Mouse (Mus musculus) heart, postnatal 0 days (tissue): Measurements from ENCODE around the gene Ccr1l1. TPM values are rescaled to one million over a fixed set of nuclear protein-coding genes. Genes with fewer than 3 reads are reported as not detected.
"Not testable (repeated sequence)": the region's sequence is repeated elsewhere in the genome, so short reads cannot be mapped to it uniquely, and the experiment has no call there.

ENCODE experiments used
- ATAC-seq: fragments of 200-750 bp; cut with Nextera tagmentation; 2 replicates; pipeline ENCODE4 v1.8.0; 2017; ENCODE audit warnings: low read depth, moderate number of reproducible peaks, moderate library complexity; ENCODE audit not compliant: insufficient read depth
- DNase-seq: peaks from one replicate; pipeline ENCODE4 v3.0.0-alpha.2; 2016; ENCODE audit warnings: low spot score
- H3K27ac ChIP-seq: fragments of 300-500 bp; sonication (generic); 2 replicates; pipeline ENCODE4 v1.5.1; 2014; ENCODE audit warnings: low read depth, mild to moderate bottlenecking
- H3K27me3 ChIP-seq: fragments of 300-500 bp; sonication (generic); 2 replicates; pipeline ENCODE4 v1.6.1; 2014; ENCODE audit warnings: low read length, mixed read lengths; ENCODE audit not compliant: control insufficient read depth, insufficient read depth
- H3K36me3 ChIP-seq: fragments of 300-500 bp; sonication (generic); replicated peaks from 2 replicates; pipeline ENCODE4 v1.6.1; 2014; ENCODE audit warnings: low read length, mixed read lengths; ENCODE audit not compliant: control insufficient read depth, insufficient read depth
- H3K4me1 ChIP-seq: fragments of 300-500 bp; sonication (generic); 2 replicates; pipeline ENCODE4 v1.6.1; 2014; ENCODE audit warnings: antibody characterized with exemption; ENCODE audit not compliant: control insufficient read depth, insufficient read depth
- H3K4me2 ChIP-seq: fragments of 300-500 bp; sonication (generic); 2 replicates; pipeline ENCODE4 v1.6.1; 2014; ENCODE audit warnings: low read depth, mild to moderate bottlenecking, low read length, moderate library complexity
- H3K4me3 ChIP-seq: fragments of 300-500 bp; sonication (generic); 2 replicates; pipeline ENCODE4 v1.5.1; 2014; ENCODE audit warnings: low read depth, low read length
- H3K9ac ChIP-seq: fragments of 300-500 bp; sonication (generic); replicated peaks from 2 replicates; pipeline ENCODE4 v1.6.1; 2014; ENCODE audit warnings: low read depth, low read length, mixed read lengths
- H3K9me3 ChIP-seq: fragments of 300-500 bp; sonication (generic); replicated peaks from 2 replicates; pipeline ENCODE4 v1.6.1; 2016; ENCODE audit warnings: low read length; ENCODE audit not compliant: control insufficient read depth
- CTCF ChIP-seq: IDR thresholded peaks from 2 replicates; pipeline ENCODE4 v1.5.1; 2016; ENCODE audit warnings: antibody characterized with exemption, control low read depth, low read depth
- EP300 ChIP-seq: IDR thresholded peaks from 2 replicates; pipeline ENCODE4 v1.6.1; 2016; ENCODE audit warnings: antibody characterized with exemption, low read depth
- WGBS: fragments of 180-500 bp; shearing (Covaris S2); extraction: QIAGEN DNeasy Blood & Tissue Kit; methylation state at CpG from one replicate; pipeline ENCODE4 v1.1.7; 2014; 5-methylcytosine and 5-hydroxymethylcytosine counted together
- polyA plus RNA-seq: library from polyadenylated mRNA; unstranded; fragments of >200 nt; fragmentation: Nextera tagmentation; extraction: Ambion mirVana; gene quantifications from 2 replicates; pipeline ENCODE4 v1.2.1, GENCODE M21; 2015
- total RNA-seq: library from RNA; depleted of rRNA; stranded (reverse); fragments of >200 nt; gene quantifications from 2 replicates; pipeline ENCODE4 v1.2.3, GENCODE M21; 2014; ENCODE audit warnings: low replicate concordance

Ccr1l1 gene
- total and polyA plus RNA-seq, 2 experiments from 2014 or later: not detected

DNA sequence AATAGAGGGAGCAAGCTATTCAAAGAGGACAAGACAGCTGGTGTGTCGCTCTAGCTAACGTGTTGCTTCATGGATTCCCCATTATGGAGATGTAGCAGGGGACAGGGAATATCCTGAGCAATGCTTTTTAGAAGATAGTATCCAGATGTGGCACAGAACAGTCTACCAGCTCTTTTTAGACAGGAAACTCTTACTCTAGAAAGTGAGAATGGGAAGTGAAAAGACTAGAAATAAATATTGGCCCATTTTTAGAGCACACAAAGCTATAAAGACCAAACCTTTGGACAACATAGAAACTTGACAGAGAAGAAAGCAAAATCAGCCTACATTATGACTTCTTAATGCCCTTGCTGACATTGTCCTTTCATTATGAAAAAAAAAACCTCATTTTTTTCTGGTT lies 2.6 kb downstream of the Ccr1l1 start:
- H3K9ac ChIP-seq: no peak overlapping the region
- no peaks in the 10 kb centered on the region for H3K36me3 ChIP-seq
- WGBS: 61% methylated on average over 2 of the region's 2 CpGs
- H3K4me2 ChIP-seq: no peak overlapping the region
- H3K4me3 ChIP-seq: no peak overlapping the region
- ATAC-seq (no peak), DNase-seq (no peak)
- H3K27me3 ChIP-seq: no peaks in the 10 kb centered on the region
- TF ChIP-seq CTCF (no peak), EP300 (no peak)
- no peaks in the 10 kb centered on the region for H3K4me1 ChIP-seq
- no peaks in the 10 kb centered on the region for H3K9me3 ChIP-seq
- no peak overlapping the region for H3K27ac ChIP-seq

DNA sequence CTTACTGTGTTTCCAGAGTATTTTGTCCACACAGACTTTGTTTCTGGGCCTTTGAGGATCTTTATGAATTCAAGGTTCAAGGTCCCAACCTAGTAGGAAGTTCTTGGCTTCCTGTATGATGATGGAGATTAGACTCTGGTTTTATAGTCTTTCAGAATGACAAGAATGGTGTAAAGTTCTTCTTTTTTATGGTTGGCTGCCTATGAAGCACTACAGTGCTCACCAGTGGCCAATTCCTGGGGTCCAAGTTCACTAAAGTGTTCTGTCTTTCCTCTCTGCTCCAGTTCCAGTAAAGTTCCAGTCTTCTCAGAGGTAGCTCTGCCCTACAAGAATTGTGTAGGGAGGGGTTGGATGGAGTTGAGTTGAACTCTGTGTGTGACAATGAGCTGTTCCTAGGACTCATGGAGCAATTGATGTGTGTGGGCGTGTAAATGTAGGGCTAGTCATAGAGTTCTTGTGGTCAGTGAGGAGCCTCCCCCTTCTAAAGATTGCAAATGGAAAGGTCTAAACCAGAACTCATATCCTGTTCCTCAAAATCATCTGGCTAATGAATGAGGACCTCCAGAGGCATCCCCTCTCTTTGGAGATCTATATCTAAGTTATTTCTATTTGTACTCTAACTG lies 9.8 kb downstream of the Ccr1l1 start, which contains the start of gene Ccr1:
Gene Ccr1 (minus strand): TSS at position 403 of the 623 bp plus-strand sequence.
- Histone ChIP-seq H3K4me1 (no peaks in the 10 kb centered on the region), H3K9me3 (no peaks in the 10 kb centered on the region), H3K9ac (no peak within 1 kb of the TSS), H3K36me3 (no peaks in the 10 kb centered on the region), H3K4me3 (no peak within 1 kb of the TSS), H3K27me3 (no peaks in the 10 kb centered on the region), H3K4me2 (no peak within 1 kb of the TSS), H3K27ac (no peak within 1 kb of the TSS)
- TF ChIP-seq CTCF (no peak), EP300 (no peak)
- ATAC-seq: no peak
- WGBS: 61% methylated on average over 1 of the region's 1 CpGs
- no peak for DNase-seq

GRCm38 (mm10) chr9:123966858-123967495 lies 11.2 kb downstream of the Ccr1l1 start:
- not testable (repeated sequence) for H3K9ac ChIP-seq, H3K36me3 ChIP-seq, H3K4me3 ChIP-seq, DNase-seq, H3K27me3 ChIP-seq, H3K27ac ChIP-seq, ATAC-seq, H3K4me2 ChIP-seq, H3K4me1 ChIP-seq, H3K9me3 ChIP-seq
- WGBS: 60% methylated on average over 1 of the region's 4 CpGs

- no peak for TF ChIP-seq CTCF
- TF ChIP-seq EP300: no peak
- Histone ChIP-seq H3K4me3 (no peak overlapping the region), H3K36me3 (no peaks in the 10 kb centered on the region), H3K4me2 (no peak overlapping the region), H3K9ac (no peak overlapping the region), H3K27me3 (no peaks in the 10 kb centered on the region), H3K4me1 (no peaks in the 10 kb centered on the region), H3K27ac (no peak overlapping the region), H3K9me3 (no peaks in the 10 kb centered on the region)
- 57% methylated on average over 3 of the region's 3 CpGs for WGBS
- DNase-seq (no peak), ATAC-seq (no peak)
These were observed 13.4 kb downstream of the Ccr1l1 start for GRCm38 (mm10) chr9:123964776-123965175.

- ATAC-seq: no peak
- Histone ChIP-seq H3K4me2 (no peak overlapping the region), H3K27me3 (no peaks in the 10 kb centered on the region), H3K4me1 (no peaks in the 10 kb centered on the region), H3K9ac (no peak overlapping the region), H3K9me3 (no peaks in the 10 kb centered on the region), H3K27ac (no peak overlapping the region), H3K36me3 (no peaks in the 10 kb centered on the region), H3K4me3 (no peak overlapping the region)
- WGBS: 67% methylated on average over 1 of the region's 1 CpGs
- no peak for TF ChIP-seq CTCF
- no peak for TF ChIP-seq EP300
- no peak for DNase-seq
These were observed 18.0 kb downstream of the Ccr1l1 start for GRCm38 (mm10) chr9:123960161-123960560.
